Mouse (Mus musculus) C2C12 (cell line): ENCODE results near the gene Gmpr.

Experiments used
- CEBPB ChIP-seq: IDR thresholded peaks from one replicate; pipeline ENCODE4 v1.6.1; 2011; ENCODE audit warnings: low read depth, mild to moderate bottlenecking, control low read depth, moderate library complexity
- CTCF ChIP-seq: IDR thresholded peaks from one replicate; pipeline ENCODE4 v1.5.1; 2011; ENCODE audit not compliant: control insufficient read depth, insufficient read depth, insufficient read length
- FOSL1 ChIP-seq: IDR thresholded peaks from one replicate; pipeline ENCODE4 v1.8.0; 2011; ENCODE audit warnings: mild to moderate bottlenecking, low read length; ENCODE audit not compliant: poor library complexity, insufficient read depth, severe bottlenecking
- MAX ChIP-seq: IDR thresholded peaks from one replicate; pipeline ENCODE4 v1.6.1; 2011; ENCODE audit warnings: mild to moderate bottlenecking, control low read depth
- MYOD1 ChIP-seq: IDR thresholded peaks from one replicate; pipeline ENCODE4 v1.6.1; 2011; ENCODE audit warnings: low read depth; ENCODE audit not compliant: control insufficient read depth, insufficient read length
- MYOG ChIP-seq: IDR thresholded peaks from one replicate; pipeline ENCODE4 v1.6.1; 2011; ENCODE audit not compliant: control insufficient read depth, insufficient read length; ENCODE audit errors: extremely low read depth
- USF1 ChIP-seq: IDR thresholded peaks from one replicate; pipeline ENCODE4 v1.6.1; 2011; ENCODE audit warnings: low read depth, mild to moderate bottlenecking, control low read depth, moderate library complexity

GRCm38 (mm10) chr13:45491991-45492732, 15.1 kb upstream of the Gmpr start:
- TF ChIP-seq CTCF (no peak), USF1 (no peak), MAX (no peak), MYOD1 (no peak), MYOG (no peak), FOSL1 (no peak), CEBPB (no peak)
